Mouse (Mus musculus): ENCODE measurements at regions not wholly inside any gene's neighbourhood (a gene's known extent, or its start where the extent isn't known, plus 50 kb on each side); places are given as distances from the start of the nearest gene placed in this dataset.

GRCm38 (mm10) chr11:24619021-24619420 is 541.2 kb downstream of the Bcl11a start:
- DNase-seq: no peak

GRCm38 (mm10) chr11:24628619-24629018 is 550.8 kb downstream of the Bcl11a start:
- no peak for DNase-seq

DNA sequence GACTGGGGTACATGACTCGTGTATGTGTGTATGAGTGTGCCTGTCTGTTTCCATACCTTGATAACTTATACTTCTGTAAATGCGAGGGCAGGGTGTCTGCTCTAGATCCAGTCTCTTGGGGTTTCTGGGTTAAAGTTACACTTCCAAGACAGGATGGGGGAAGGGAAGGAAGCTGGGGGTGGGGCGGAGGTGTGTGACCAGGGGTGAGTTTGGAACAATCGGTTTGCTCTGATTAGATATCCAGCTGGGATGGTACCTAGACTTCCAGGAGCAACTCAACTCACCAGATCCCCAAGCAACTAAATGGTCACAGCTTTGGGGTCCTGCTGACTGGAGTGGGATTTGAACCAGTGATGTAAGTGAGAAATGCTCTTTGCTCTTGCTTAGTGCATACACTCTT is 551.6 kb downstream of the Bcl11a start:
- DNase-seq: no peak

- no peak for DNase-seq
Measured at GRCm38 (mm10) chr11:24630403-24630900, 552.6 kb downstream of the Bcl11a start.

DNA sequence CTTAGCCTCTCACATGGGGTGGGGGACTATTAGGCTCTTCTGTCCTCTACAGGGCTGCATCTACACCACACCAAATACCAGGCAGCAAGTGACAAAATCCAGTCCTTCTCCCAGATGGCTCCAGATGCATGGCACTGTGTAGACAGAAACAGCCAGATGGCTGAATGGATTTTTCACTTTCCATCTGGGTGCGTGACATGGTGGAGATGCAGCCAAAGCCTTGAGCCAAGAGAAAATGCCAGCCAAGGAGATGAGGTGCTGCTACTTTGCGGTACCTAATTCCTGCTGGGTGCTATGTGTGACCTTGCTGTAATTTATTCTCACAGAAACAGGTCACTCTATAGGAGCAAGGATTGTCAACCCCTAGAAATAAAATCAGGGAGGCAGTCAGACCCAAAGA is 553.8 kb downstream of the Bcl11a start:
- no peak for DNase-seq

DNA sequence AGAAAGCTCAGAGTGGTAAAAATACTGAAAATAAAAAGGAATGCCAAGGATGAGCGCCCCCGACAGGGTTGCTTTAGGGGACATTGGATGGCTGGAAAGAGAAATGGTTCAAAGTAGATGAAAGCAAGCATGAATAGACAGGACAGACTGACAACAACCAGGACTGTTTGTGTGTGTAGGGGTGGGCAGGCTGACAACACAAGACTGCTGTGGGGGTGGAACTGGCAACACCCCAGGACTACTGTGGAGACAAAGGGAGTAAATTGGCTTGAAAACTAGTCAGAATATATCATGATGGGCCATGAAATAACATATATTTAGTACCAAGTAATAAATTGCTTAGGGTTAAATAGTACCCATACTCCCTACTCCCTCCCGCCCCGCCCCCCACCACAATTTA is 558.9 kb downstream of the Bcl11a start:
- no peak for DNase-seq

DNA sequence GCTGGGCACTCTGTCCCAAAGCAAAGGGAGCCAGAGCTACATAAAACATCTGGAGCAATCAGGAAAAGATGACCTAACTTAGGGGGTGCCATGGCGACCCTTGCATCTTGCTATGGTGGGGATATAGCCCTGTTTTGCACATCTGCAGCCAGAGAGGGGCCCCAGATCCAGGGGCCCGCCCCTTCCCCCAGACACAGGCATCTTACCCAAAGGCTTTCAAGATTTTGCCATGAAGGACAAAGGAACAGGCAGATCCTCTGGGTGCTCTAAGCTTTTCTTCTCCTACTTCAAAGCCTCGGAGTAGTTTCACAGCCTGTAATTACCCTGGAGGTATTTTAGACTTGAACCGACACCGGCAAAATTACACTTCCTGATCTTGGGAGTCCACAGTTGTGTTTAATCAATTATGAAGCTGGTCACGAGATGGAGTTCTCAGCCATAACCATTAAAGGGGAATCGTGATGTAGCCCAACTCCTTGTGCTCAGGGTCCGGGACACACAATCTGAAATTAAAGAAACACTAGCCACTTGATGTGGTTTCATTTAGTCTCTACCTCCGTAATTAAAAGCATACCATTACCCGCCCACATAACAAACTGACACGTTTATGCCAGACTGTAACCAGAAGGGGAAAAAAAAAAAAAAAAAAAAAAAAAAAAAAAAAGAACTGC is 565.7 kb downstream of the Bcl11a start:
- DNase-seq: no peak

DNA sequence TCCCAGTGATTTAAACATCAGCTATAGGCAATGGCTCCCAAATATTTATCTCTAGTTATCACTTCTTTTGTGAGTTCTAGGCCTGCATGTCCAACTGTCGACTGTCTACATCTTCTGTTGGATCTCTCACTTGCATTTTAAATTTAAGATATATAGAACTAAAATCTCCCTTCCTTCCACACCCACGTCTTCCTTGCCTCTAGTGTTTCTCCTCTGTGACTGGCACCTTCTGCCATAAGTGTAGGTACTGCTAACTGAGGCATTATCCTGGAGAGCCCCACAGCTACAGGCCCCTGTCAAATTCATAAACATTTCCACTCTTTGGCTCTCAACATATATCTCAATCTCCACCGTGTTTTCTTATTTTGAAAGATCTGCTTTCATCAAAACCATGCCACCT is 575.0 kb downstream of the Bcl11a start:
- DNase-seq: no peak

DNA sequence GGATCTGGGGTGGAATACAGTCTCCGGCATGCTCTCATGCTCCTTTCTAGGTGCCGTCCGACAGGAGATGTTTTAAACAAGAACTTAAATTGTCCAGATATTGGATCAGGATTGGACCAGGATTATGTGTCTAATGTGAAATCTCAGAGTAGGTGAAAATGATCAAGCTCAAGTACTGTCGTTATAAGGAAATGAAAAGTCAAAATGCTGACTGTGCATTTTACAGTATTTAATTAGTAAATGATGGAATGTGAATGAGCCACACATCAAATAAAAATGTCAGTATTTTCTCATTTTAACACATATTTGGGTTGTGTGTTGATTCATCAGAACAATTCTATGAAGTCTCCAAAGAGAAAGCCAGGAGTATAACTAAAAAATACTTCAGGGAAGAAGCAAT is 586.2 kb downstream of the Bcl11a start:
- DNase-seq: no peak

- no peak for DNase-seq
Measured at GRCm38 (mm10) chr11:24665310-24665709, 587.5 kb downstream of the Bcl11a start.

DNA sequence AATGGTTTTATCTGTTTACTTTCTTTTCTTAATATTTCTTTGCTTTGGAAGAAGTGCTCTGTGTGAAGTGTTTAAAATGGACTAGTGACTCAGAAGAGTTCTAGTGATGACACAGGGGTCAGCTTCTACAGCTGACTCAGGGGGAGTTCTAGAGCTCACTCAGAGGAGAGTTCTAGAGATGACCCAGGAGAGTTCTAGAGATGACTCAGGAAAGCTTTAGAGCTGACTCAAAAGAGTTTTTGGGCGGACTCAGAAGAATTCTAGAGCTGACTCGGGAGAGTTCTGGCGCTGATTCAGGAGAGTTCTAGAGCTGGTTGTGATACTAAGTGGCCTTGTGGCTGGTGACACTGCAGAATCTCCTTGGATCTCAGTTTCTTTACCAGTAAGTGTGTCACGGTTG is 593.8 kb downstream of the Bcl11a start:
- no peak for DNase-seq

GRCm38 (mm10) chr11:24673248-24674207 is 595.7 kb downstream of the Bcl11a start:
- DNase-seq: no peak

- no peak for DNase-seq
Measured at GRCm38 (mm10) chr11:24674208-24674571, 596.3 kb downstream of the Bcl11a start.

GRCm38 (mm10) chr11:24677016-24677415 is 599.2 kb downstream of the Bcl11a start:
- DNase-seq: no peak

DNA sequence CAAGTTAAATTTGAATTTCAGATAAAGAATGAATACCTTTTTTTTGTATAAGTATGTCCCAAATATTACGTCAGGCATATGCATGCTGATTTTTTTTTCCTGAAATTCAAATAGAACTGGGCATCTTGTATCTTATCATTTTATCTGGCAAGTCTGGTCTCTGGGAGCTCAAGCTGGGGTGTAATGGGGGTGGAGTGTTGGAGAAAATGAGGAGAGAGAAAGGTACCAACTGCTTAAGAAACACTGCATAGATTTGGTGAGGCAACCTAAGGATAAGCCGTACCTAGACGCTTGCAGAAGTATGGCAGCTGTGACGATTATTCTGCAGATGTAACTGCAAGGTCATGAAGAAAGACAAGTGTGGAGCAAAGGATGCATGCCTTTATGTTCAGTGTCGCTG is 601.7 kb downstream of the Bcl11a start:
- DNase-seq: no peak

DNA sequence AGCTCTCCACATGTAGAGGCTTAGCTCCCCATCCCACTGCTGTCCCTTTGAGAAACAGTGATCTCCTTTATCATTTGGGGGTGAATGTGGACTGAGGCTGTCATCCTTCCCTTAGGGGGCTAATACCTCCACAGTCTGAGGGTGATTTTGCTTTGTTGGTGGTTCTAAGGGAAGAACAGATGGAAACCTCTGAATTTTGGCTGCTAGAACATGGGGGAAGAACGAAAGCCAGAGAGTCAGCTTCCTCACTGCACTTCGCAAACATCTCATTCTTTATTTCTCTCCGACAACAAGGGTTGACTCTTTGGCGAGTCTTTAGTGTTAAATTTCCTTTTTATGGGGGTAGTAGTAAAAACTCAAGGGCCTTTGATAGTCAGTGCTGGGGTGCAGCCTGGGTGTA is 604.6 kb downstream of the Bcl11a start:
- no peak for DNase-seq

DNA sequence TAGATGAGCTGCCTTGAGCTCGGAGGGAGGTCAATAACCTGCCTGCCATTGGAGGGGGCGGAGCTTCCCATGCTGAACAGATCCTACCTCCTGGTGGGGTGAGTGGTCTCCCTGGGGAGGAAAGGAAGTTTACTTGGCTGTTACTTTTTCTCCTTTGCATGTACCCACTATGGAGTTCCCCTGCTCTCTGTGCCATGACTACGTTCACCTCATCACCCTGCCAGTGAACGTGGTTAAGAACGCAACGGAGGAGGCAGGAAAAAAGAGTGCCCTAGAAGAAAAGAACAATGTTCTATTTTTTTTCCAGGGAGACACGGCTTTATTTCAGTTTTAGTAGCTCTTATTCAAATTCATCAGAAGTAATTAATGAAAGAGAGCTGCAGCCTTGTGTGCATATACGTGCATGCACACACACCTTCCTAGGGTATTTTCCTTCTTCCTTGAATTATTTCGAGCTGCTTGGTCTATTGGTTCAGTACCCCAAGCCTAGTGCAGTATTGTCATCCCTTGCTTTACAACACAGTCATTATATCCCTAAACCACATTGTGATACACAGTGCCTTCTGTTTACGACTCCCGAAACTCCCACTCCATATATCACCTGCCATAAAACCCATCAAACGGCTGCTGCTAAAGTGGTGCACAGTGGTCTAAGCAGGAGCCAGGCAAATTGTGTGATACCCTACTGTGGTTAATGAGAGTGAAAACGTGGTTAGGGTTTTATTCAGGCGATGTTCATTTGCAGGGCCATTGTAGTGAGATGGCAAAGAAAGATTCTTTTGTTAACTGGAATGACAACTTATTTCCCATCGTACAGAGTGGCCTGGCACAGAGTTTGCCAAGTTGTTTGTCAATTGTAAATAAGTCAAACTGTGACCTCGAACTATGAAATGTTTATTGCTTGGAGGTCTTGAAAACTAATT is 608.0 kb downstream of the Bcl11a start:
- DNase-seq: no peak

GRCm38 (mm10) chr11:24688160-24688782 is 610.4 kb downstream of the Bcl11a start:
- no peak for DNase-seq

- peak; percentile 80 to 83 for DNase-seq
Measured at GRCm38 (mm10) chr11:24689807-24690333, 612.0 kb downstream of the Bcl11a start.

DNA sequence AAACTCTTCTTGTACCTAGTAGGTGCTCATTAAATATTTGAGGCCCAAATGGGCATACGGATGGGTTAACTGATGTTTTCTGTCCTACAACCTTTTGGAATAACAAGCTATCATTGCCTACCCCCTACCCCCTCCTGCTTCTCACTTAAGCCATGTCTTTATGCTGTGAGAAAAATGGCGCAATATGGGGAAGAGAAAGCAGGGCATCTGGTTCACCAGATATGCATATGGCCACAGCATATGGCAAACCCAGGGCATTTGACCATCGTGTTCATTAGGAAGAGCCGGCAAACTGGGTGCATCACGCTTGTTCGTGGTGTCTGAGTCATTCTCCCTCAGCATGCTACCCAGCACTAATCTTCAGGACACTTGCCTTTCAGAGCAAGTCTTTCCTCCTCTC is 616.1 kb downstream of the Bcl11a start:
- DNase-seq: no peak

DNA sequence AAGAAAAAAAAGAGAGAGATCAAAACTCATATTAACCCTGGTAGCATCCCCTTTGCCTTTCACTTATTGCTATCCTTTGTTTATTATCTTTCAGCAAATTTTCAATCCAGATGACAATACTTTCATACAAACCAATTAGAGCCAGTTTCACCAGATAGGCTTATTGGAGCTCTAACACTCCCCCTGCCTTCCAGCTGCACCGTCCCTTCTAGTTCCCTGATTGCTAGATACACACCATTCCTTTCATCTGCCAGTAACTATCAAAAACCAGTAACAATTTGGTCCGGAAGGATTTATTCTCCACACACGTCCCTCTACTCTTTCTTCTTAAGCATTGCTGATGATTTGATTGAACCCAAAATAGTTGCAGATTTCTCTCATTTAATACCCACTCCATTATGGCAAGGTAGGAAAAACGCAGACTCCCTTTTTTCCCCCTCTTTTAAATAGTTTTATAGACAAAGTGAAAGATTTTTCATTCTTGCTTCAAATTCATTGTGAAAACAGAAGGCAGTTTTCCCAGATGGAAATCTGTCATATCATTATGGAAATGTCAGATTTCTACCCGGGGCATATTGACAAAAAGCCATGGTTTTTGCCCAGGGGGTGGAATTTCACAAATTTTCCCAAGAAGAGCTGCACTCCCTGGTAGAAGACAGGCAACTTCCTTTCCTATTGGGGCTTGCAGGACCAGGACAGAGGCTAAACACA is 617.3 kb downstream of the Bcl11a start:
- DNase-seq: no peak

GRCm38 (mm10) chr11:24696561-24696960 is 618.7 kb downstream of the Bcl11a start:
- no peak for DNase-seq

Data from B cell, adult 2 months (primary cell).